Mouse (Mus musculus): ENCODE measurements at regions not wholly inside any gene's neighbourhood (a gene's known extent, or its start where the extent isn't known, plus 50 kb on each side); places are given as distances from the start of the nearest gene placed in this dataset.

GRCm38 (mm10) chr17:47184148-47184547, 173.8 kb upstream of the Ubr2 start:
- TF ChIP-seq CTCF (IDR thresholded peaks at IDR 0.05; ENCODE audit: low read depth, low read length) (no peak), POLR2A (IDR thresholded peaks at IDR 0.05; ENCODE audit: insufficient read depth, low read length) (no peak), EP300 (IDR thresholded peaks at IDR 0.05; ENCODE audit: insufficient read depth, low read depth, low read length) (no peak)
